Mouse (Mus musculus) lung, postnatal 0 days (tissue): ENCODE results near the gene Aurka. TPM values are rescaled to one million over a fixed set of nuclear protein-coding genes. Genes with fewer than 3 reads are reported as not detected.
A peak's percentile ranks its signal among the peaks of the same experiment; 100 is the strongest.

ENCODE experiments used
- ATAC-seq: fragments of 200-750 bp; cut with Nextera tagmentation; 2 replicates; pipeline ENCODE4 v1.8.0; 2017; ENCODE audit warnings: moderate library complexity
- DNase-seq: peaks from one replicate; pipeline ENCODE4 v3.0.0-alpha.2; 2016; ENCODE audit warnings: low spot score
- H3K27ac ChIP-seq: fragments of 300-500 bp; sonication (generic); 2 replicates; pipeline ENCODE4 v1.5.1; 2014; ENCODE audit warnings: antibody characterized with exemption, mild to moderate bottlenecking, low read length, mixed read lengths
- H3K27me3 ChIP-seq: fragments of 300-500 bp; sonication (generic); replicated peaks from 2 replicates; pipeline ENCODE4 v1.6.1; 2014; ENCODE audit warnings: low read length, mixed read lengths; ENCODE audit not compliant: insufficient read depth
- H3K36me3 ChIP-seq: fragments of 300-500 bp; sonication (generic); 2 replicates; pipeline ENCODE4 v1.6.1; 2014; ENCODE audit warnings: low read length, mixed read lengths; ENCODE audit not compliant: insufficient read depth
- H3K4me1 ChIP-seq: fragments of 300-500 bp; sonication (generic); 2 replicates; pipeline ENCODE4 v1.6.1; 2014; ENCODE audit warnings: antibody characterized with exemption, low read depth, low read length, mixed read lengths; ENCODE audit not compliant: insufficient read depth
- H3K4me2 ChIP-seq: fragments of 300-500 bp; sonication (generic); replicated peaks from 2 replicates; pipeline ENCODE4 v1.6.1; 2014; ENCODE audit warnings: low read depth, mild to moderate bottlenecking, low read length, moderate library complexity, mixed read lengths
- H3K4me3 ChIP-seq: fragments of 300-500 bp; sonication (generic); 2 replicates; pipeline ENCODE4 v1.5.1; 2014; ENCODE audit warnings: low read depth, low read length
- H3K9ac ChIP-seq: fragments of 300-500 bp; sonication (generic); replicated peaks from 2 replicates; pipeline ENCODE4 v1.6.1; 2014; ENCODE audit warnings: low read depth, mild to moderate bottlenecking
- H3K9me3 ChIP-seq: fragments of 300-500 bp; sonication (generic); 2 replicates; pipeline ENCODE4 v1.6.1; 2016; ENCODE audit warnings: low read length, mixed read lengths
- CTCF ChIP-seq: IDR thresholded peaks from 2 replicates; pipeline ENCODE4 v1.5.1; 2016; ENCODE audit warnings: antibody characterized with exemption, mild to moderate bottlenecking
- EP300 ChIP-seq: IDR thresholded peaks from 2 replicates; pipeline ENCODE4 v1.6.1; 2016; ENCODE audit warnings: antibody characterized with exemption, mild to moderate bottlenecking, control low read depth
- WGBS: fragments of 180-500 bp; shearing (Covaris S2); extraction: QIAGEN DNeasy Blood & Tissue Kit; methylation state at CpG from one replicate; pipeline ENCODE4 v1.1.7; 2014; 5-methylcytosine and 5-hydroxymethylcytosine counted together
- polyA plus RNA-seq: library from polyadenylated mRNA; unstranded; fragments of >200 nt; fragmentation: Nextera tagmentation; extraction: Ambion mirVana; gene quantifications from 2 replicates; pipeline ENCODE4 v1.2.1, GENCODE M21; 2015

Aurka gene
- polyA plus RNA-seq, 1 experiment from 2014 or later: 6.3 TPM

DNA sequence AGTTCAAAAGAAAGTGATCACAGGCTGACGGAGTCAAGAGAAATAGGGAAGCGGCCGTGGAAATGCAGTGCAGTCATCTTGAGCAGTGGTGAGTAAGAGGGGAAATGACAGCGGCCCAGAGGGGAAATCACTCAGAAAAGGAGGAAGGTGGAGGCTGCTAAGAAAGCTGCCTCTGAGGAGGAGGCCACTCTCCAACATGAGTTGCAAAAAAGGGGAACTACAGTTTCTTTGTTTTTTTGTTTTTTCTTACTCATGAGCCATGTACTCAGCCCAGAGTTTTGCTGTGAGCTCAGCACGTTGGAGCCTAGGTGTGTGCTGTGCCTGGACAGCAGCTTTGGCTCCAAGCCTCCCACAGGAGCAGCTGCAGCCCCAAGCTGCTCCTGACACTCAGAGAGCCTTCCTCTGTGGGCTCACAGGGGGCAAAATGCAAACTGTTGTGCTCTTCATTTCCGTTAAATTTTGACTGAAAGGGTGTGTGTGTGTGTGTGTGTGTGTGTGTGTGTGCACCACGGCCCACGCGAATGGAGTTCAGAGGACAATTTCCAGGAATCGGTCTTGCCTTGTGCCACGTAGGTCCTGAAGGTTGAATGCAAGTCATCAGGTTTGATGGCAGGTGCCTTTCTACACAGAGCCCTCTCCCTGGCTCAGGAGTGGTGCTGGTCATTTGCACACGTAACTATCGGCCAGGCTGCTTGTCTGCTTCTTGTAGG is 30.9 kb upstream of the Aurka start:
- Histone ChIP-seq H3K36me3 (no peaks in the 10 kb centered on the region), H3K4me1 (peaks cover 8% of the 10 kb centered on the region; the same call in 1 of the 2 replicates), H3K9ac (no peak overlapping the region), H3K27me3 (no peaks in the 10 kb centered on the region), H3K9me3 (no peaks in the 10 kb centered on the region), H3K4me3 (no peak overlapping the region), H3K27ac (no peak overlapping the region), H3K4me2 (no peak overlapping the region)
- DNase-seq (peak; percentile 70), ATAC-seq (peak; percentile 34)
- 53% methylated on average over 13 of the region's 13 CpGs for WGBS
- TF ChIP-seq CTCF: no peak
- no peak for TF ChIP-seq EP300

DNA sequence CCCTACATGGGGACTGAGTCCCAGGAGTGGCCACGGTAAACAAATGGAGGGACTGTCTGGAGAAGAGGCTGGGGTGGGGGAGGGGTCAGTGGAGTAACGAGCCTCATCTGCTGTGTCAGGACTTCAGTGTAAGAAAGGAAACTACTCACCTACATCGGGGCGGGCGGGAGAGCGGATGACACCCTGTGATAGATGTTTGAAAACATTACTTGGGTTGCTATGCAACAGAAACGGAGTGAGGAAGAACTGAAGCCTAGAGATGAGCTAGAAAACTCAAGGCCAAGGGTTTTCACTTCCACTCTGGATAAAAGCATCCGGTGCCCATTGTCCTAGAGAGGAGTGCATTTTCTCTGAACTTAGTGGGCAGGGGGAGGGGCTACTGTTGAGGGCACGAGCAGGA is 29.6 kb upstream of the Aurka start:
- TF ChIP-seq CTCF (no peak), EP300 (no peak)
- DNase-seq (peak; percentile 56), ATAC-seq (peak; percentile 32)
- H3K4me2 ChIP-seq: no peak overlapping the region
- H3K4me3 ChIP-seq: no peak overlapping the region
- H3K9ac ChIP-seq: no peak overlapping the region
- no peak overlapping the region for H3K27ac ChIP-seq
- H3K9me3 ChIP-seq: no peaks in the 10 kb centered on the region
- H3K27me3 ChIP-seq: no peaks in the 10 kb centered on the region
- 16% methylated on average over 9 of the region's 9 CpGs for WGBS
- no peaks in the 10 kb centered on the region for H3K36me3 ChIP-seq
- H3K4me1 ChIP-seq: peaks cover 8% of the 10 kb centered on the region; the same call in 1 of the 2 replicates

DNA sequence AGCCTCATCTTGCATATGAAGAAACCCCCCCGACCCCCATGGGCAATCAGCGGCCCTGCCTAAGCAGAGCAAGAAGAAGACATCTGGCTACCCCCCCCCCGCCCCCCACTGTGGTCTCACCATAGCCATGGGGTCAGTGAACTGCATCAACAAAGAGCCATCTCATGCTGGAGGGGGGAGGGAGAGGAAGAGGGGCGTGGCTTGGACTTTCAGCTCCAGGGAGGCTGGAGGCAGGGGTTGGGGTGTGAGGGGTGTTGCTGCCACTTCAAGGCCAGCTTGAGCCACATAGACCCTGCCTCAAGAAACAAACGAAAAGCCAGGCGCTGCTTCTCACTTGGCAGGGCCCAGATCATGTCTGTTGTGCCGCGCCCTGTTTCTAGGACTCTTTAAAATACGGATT is 25.6 kb upstream of the Aurka start:
- no peaks in the 10 kb centered on the region for H3K27me3 ChIP-seq
- no peaks in the 10 kb centered on the region for H3K36me3 ChIP-seq
- 42% methylated on average over 8 of the region's 9 CpGs for WGBS
- H3K9ac ChIP-seq: no peak overlapping the region; the same call in 1 of the 2 replicates
- no peak overlapping the region for H3K27ac ChIP-seq
- peaks cover 6% of the 10 kb centered on the region; the same call in 1 of the 2 replicates for H3K4me1 ChIP-seq
- DNase-seq (no peak), ATAC-seq (no peak)
- no peak overlapping the region for H3K4me3 ChIP-seq
- H3K4me2 ChIP-seq: peak overlapping the region; percentile 36; the same call in 1 of the 2 replicates
- TF ChIP-seq CTCF: no peak
- no peak for TF ChIP-seq EP300
- H3K9me3 ChIP-seq: no peaks in the 10 kb centered on the region

DNA sequence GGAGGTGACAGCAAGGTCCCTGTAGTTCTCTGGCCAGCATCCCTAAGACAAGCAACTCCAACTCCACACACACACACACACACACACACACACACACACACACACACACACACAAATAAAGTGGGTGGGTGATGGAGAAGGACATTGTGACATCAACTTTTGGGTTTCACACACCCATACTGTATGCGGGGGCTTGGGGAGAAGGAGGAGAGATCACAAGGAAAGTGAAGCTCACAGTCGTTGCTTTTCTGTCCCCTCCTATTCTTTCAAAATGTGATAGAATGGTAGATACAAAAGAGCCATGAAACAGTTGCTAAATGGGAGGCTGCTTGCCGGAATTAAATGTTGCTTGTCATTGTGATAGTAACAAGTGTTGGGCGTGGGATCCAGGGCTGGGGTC is 24.3 kb upstream of the Aurka start:
- H3K27ac ChIP-seq: peak overlapping the region; percentile 16; the same call in 1 of the 2 replicates
- peaks cover 3% of the 10 kb centered on the region; the same call in 1 of the 2 replicates for H3K4me1 ChIP-seq
- no peaks in the 10 kb centered on the region for H3K9me3 ChIP-seq
- H3K4me2 ChIP-seq: peak overlapping the region; percentile 36
- WGBS: 69% methylated on average over 4 of the region's 4 CpGs
- peak overlapping the region; percentile 25 for H3K4me3 ChIP-seq
- DNase-seq (no peak), ATAC-seq (no peak)
- no peaks in the 10 kb centered on the region for H3K27me3 ChIP-seq
- TF ChIP-seq EP300 (no peak), CTCF (no peak)
- H3K36me3 ChIP-seq: no peaks in the 10 kb centered on the region
- H3K9ac ChIP-seq: no peak overlapping the region

DNA sequence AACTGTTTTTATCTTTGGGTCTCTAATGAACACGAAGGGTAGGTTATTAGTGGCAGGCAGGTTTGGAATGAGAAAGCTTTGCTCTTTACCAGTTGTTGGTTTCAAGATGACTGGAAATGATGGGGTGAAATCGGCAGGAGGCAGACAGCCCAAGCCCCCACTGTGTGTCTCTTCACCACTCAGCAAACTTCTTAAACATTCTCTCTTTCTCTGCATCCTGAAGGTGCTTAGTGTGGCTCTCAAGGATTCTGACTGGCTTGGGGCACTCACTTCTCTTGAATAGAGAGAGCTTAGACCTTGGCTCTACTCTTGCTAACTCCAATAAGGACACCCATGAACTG is 23.7 kb upstream of the Aurka start:
- Histone ChIP-seq H3K27ac (peak overlapping the region; percentile 16), H3K9ac (no peak overlapping the region), H3K4me1 (peaks cover 3% of the 10 kb centered on the region; the same call in 1 of the 2 replicates), H3K27me3 (no peaks in the 10 kb centered on the region), H3K9me3 (no peaks in the 10 kb centered on the region), H3K4me3 (peak overlapping the region; percentile 25; the same call in 1 of the 2 replicates), H3K36me3 (no peaks in the 10 kb centered on the region), H3K4me2 (peak overlapping the region; percentile 36)
- TF ChIP-seq CTCF (no peak), EP300 (no peak)
- no peak for DNase-seq
- ATAC-seq: no peak
- WGBS: 43% methylated on average over 2 of the region's 2 CpGs

- 14% methylated on average over 13 of the region's 13 CpGs for WGBS
- Histone ChIP-seq H3K4me3 (peak within 1 kb of the TSS; percentile 25), H3K36me3 (no peaks in the 10 kb centered on the region), H3K9me3 (no peaks in the 10 kb centered on the region), H3K9ac (no peak within 1 kb of the TSS), H3K27ac (peak within 1 kb of the TSS; percentile 16), H3K27me3 (no peaks in the 10 kb centered on the region), H3K4me1 (peaks cover 3% of the 10 kb centered on the region; the same call in 1 of the 2 replicates), H3K4me2 (peak within 1 kb of the TSS; percentile 36)
- TF ChIP-seq EP300 (no peak), CTCF (no peak)
- DNase-seq (peak; percentile 85), ATAC-seq (peak; percentile 66)
Measured at GRCm38 (mm10) chr2:172393391-172394051, 23.2 kb upstream of the Aurka start, which contains the start of gene Cass4. TSS of gene Cass4 (plus strand) at chr2:172393794.
